Mouse (Mus musculus) olfactory bulb, adult 2 months (tissue): ENCODE results near the gene Nek10.

Experiments used
- CTCF ChIP-seq: fragments of 200-500 bp; IDR thresholded peaks from 2 replicates; pipeline ENCODE4 v1.5.1; 2012; ENCODE audit warnings: low read depth, mild to moderate bottlenecking, low read length, moderate library complexity; ENCODE audit not compliant: insufficient read depth
- POLR2A ChIP-seq: fragments of 200-500 bp; IDR thresholded peaks from 2 replicates; pipeline ENCODE4 v1.6.1; 2012; ENCODE audit warnings: mild to moderate bottlenecking, low read depth, low read length, moderate library complexity; ENCODE audit not compliant: insufficient read depth

DNA sequence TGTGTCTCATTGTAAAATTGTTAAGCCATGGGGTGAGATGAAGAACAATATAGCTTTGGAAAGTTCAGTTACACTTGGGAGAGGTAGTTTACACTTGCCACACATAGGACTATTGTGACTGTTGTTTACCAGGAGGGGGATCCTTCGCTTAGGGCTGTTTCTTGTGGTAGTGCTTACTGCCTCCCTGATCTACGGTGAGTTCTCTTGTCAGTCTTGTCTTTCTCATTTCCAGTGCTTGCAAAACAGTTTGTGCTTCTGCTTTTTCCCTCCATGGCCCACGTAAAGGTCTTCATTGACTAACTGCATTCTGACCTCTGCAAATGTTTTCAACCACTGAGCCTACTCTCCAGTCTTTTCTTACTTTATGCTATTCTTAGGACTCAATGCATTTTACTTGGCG is 2.9 kb upstream of the Nek10 start:
- no peak for TF ChIP-seq CTCF
- no peak for TF ChIP-seq POLR2A
